Mouse (Mus musculus) forebrain, embryonic 14.5 days (tissue): ENCODE data around the gene Fibcd1. TPM values are rescaled to one million over a fixed set of nuclear protein-coding genes. Genes with fewer than 3 reads are reported as not detected.

Source experiments
- ATAC-seq: fragments of 200-750 bp; cut with Nextera tagmentation; 2 replicates; pipeline ENCODE4 v1.8.0; 2017; ENCODE audit warnings: mild to moderate bottlenecking, moderate library complexity
- DNase-seq: peaks from one replicate; pipeline ENCODE4 v3.0.0-alpha.2; 2015; ENCODE audit warnings: low spot score
- H3K27ac ChIP-seq: fragments of 300-500 bp; sonication (generic); 2 replicates; pipeline ENCODE4 v1.5.1; 2014; ENCODE audit warnings: low read depth, mild to moderate bottlenecking, control low read depth, low read length, moderate library complexity
- H3K27me3 ChIP-seq: fragments of 300-500 bp; sonication (generic); replicated peaks from 2 replicates; pipeline ENCODE4 v1.6.1; 2014; ENCODE audit warnings: low read length, control low read depth, mixed read lengths; ENCODE audit not compliant: control insufficient read depth, insufficient read depth
- H3K36me3 ChIP-seq: fragments of 300-500 bp; sonication (generic); 2 replicates; pipeline ENCODE4 v1.6.1; 2014; ENCODE audit warnings: low read length, control low read depth; ENCODE audit not compliant: control insufficient read depth, insufficient read depth
- H3K4me1 ChIP-seq: fragments of 300-500 bp; sonication (generic); 2 replicates; pipeline ENCODE4 v1.6.1; 2014; ENCODE audit warnings: antibody characterized with exemption, low read length, control low read depth; ENCODE audit not compliant: control insufficient read depth, insufficient read depth
- H3K4me2 ChIP-seq: fragments of 300-500 bp; sonication (generic); 2 replicates; pipeline ENCODE4 v1.6.1; 2014; ENCODE audit warnings: mild to moderate bottlenecking, control low read depth, low read length
- H3K4me3 ChIP-seq: fragments of 300-500 bp; sonication (generic); 2 replicates; pipeline ENCODE4 v1.5.1; 2014; ENCODE audit warnings: low read depth, low read length, control low read depth
- H3K9ac ChIP-seq: fragments of 300-500 bp; sonication (generic); 2 replicates; pipeline ENCODE4 v1.6.1; 2014; ENCODE audit warnings: mild to moderate bottlenecking, low read length, control low read depth, moderate library complexity
- H3K9me3 ChIP-seq: fragments of 300-500 bp; sonication (generic); replicated peaks from 2 replicates; pipeline ENCODE4 v1.6.1; 2016; ENCODE audit warnings: low read length, control low read depth, mixed read lengths; ENCODE audit not compliant: control insufficient read depth
- WGBS: fragments of 180-500 bp; shearing (Covaris S2); extraction: QIAGEN DNeasy Blood & Tissue Kit; methylation state at CpG from one replicate; pipeline ENCODE4 v1.1.7; 2014; 5-methylcytosine and 5-hydroxymethylcytosine counted together
- polyA plus RNA-seq: library from polyadenylated mRNA; unstranded; fragments of >200 nt; fragmentation: Nextera tagmentation; extraction: Ambion mirVana; gene quantifications from 2 replicates; pipeline ENCODE4 v1.2.1, GENCODE M21; 2014

Fibcd1 gene
- polyA plus RNA-seq, 1 experiment from 2014 or later = 3.0 TPM

DNA sequence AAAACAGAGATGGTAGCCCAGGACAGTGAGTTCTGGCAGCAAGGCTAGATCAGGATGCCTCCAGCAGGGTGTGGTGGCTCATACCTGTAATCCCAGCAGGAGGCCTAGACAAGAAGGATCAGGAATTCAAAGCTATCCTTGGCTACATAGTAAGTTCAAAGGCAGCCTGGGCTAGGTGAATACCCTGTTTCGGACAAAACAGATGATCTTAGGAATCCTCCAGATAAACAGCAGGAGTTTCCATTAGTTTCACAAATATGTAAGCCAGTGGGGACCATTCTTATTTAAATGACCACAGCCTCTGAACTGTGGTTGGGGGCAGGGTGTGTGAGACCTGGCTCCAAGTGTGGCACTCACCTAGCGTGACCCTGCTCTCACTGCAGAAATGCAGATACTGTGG, 66.5 kb downstream of the Fibcd1 start:
- ATAC-seq (no peak), DNase-seq (no peak)
- no peak overlapping the region for H3K4me3 ChIP-seq
- H3K4me2 ChIP-seq = no peak overlapping the region
- H3K36me3 ChIP-seq = peaks cover 62% of the 10 kb centered on the region
- H3K27me3 ChIP-seq = no peaks in the 10 kb centered on the region
- WGBS = 87% methylated on average over 2 of the region's 2 CpGs
- no peak overlapping the region for H3K27ac ChIP-seq
- H3K4me1 ChIP-seq = no peaks in the 10 kb centered on the region
- no peak overlapping the region for H3K9ac ChIP-seq
- no peaks in the 10 kb centered on the region for H3K9me3 ChIP-seq

DNA sequence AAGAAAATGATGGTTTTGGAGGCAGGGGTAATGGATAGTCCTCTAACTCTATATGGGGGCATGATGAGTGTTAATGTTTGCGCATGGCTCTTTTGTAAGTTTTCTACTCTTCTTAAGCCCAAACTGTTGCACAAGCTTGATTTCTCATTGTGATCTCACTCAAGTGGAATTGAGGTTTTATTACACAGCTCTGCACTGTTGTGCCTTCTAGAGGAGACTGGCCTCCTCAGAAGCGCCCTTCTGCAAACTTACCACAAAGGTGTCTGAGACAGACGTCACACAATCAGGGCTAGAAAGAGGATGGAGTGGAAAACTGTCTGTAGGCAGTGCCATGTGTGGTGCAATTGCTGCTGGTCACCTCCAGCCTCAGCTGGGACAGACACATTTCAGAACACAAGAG, 69.3 kb downstream of the Fibcd1 start:
- Histone ChIP-seq H3K4me1 (no peaks in the 10 kb centered on the region), H3K36me3 (peaks cover 36% of the 10 kb centered on the region), H3K9ac (no peak overlapping the region), H3K9me3 (no peaks in the 10 kb centered on the region), H3K4me3 (no peak overlapping the region), H3K27ac (no peak overlapping the region), H3K4me2 (no peak overlapping the region), H3K27me3 (no peaks in the 10 kb centered on the region)
- 95% methylated on average over 3 of the region's 3 CpGs for WGBS
- DNase-seq (no peak), ATAC-seq (no peak)

DNA sequence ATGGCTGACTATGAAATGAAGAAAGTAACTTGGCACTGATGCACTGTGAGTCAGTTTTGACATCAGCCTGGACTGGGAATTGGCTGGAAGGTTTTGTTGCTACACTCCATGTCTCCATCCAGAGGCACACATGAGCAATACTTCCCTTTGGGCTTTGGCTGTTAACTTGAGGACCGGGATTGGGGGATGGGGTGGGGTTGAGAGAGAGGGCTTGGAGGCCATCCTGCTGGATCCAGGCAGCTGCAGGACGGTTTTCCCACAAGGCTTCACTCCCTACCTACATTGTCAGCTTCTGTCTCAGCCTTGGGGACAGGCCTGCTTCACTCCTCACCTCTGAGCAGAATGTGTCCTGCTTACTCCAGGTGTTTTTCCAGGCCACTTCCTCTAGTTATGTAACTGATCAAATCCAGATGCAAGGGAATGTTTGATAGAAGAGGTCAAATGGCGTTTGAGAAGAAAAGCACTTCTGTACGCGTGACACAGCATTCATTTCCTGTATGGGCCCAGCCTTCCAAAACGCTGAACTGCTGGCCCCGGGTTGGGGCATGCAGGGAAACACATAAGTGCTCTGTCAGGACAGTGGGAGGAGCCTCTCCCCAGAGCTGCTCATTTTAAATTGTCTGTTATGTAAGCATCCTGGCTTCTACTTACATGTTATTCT, 74.9 kb downstream of the Fibcd1 start:
- H3K36me3 ChIP-seq = no peaks in the 10 kb centered on the region
- no peaks in the 10 kb centered on the region for H3K27me3 ChIP-seq
- H3K4me1 ChIP-seq = peaks cover 11% of the 10 kb centered on the region
- WGBS = 70% methylated on average over 7 of the region's 7 CpGs
- ATAC-seq (no peak), DNase-seq (no peak)
- no peak overlapping the region for H3K4me2 ChIP-seq
- no peaks in the 10 kb centered on the region for H3K9me3 ChIP-seq
- no peak overlapping the region for H3K27ac ChIP-seq
- H3K4me3 ChIP-seq = no peak overlapping the region
- H3K9ac ChIP-seq = no peak overlapping the region

DNA sequence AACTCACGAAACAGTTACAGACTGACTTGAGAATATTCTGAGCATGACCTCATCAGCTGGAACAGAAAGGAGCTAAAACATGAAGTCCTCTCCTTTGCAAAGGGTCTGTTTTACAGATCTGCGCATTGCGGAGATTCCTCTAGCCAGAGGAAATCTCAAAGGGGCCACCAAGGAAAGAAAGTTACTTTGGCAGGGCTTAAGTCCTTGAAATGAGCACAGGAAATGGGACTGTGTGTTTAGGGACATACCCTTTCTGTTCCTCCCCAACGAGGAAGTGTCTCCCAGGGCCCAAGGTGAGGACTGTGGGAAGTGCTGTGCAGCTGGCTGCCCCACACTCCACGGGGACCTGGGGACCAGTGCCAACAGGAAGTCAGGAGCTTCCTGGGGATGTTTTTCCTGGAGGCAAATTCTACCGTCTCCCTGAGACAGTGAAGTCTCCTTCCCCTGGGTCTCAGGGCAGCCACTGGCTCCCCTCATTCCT, 76.1 kb downstream of the Fibcd1 start:
- no peaks in the 10 kb centered on the region for H3K27me3 ChIP-seq
- DNase-seq = no peak
- H3K36me3 ChIP-seq = no peaks in the 10 kb centered on the region
- H3K27ac ChIP-seq = peak overlapping the region; percentile 29; the same call in 1 of the 2 replicates
- peaks cover 11% of the 10 kb centered on the region for H3K4me1 ChIP-seq
- H3K4me3 ChIP-seq = no peak overlapping the region
- no peak overlapping the region for H3K9ac ChIP-seq
- 45% methylated on average over 6 of the region's 6 CpGs for WGBS
- H3K9me3 ChIP-seq = no peaks in the 10 kb centered on the region
- no peak overlapping the region for H3K4me2 ChIP-seq
- no peak for ATAC-seq

DNA sequence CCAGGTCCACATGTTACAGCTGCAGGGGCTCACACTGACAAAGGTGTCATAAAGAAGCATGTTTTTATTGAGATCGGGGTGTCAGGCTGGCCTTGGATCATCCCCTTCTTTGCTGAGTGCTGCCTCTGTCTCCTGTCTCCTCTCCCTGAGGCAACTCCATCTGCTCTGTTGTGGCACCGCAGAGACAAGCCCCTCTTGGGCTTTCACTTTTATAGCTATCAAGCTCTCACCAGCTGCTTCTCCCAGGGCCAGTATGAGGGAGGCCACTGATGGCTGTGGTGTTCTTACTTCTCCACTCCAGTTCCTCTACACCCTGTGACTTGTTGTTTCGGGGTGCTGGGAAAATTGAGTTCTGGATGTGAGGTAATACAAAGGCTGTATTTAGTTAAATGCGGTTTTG, 76.7 kb downstream of the Fibcd1 start:
- ATAC-seq (no peak), DNase-seq (no peak)
- Histone ChIP-seq H3K4me2 (no peak overlapping the region), H3K27me3 (no peaks in the 10 kb centered on the region), H3K9me3 (no peaks in the 10 kb centered on the region), H3K27ac (peak overlapping the region; percentile 14; the same call in 1 of the 2 replicates), H3K36me3 (no peaks in the 10 kb centered on the region), H3K4me3 (no peak overlapping the region), H3K9ac (peak overlapping the region; percentile 3; the same call in 1 of the 2 replicates), H3K4me1 (peaks cover 11% of the 10 kb centered on the region)
- 64% methylated on average over 4 of the region's 4 CpGs for WGBS

DNA sequence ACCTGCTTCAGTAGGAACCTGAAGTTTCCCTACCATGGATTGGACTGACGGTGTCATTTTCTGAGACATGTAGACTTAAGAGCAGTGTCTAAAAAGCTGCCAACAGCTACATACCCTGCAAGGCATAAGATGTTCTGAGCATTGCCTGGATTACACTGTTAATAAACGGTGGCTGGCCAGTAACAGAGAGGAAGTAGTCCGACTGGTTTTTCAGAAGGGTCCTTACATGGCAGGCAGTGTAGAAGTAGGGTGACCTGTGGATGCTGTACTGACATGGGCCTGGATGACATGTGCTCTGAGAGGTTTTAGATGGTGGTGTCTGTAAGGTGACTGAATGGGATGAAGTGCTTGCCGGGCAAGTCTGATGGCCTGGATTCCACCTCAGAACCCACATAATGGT, 78.0 kb downstream of the Fibcd1 start:
- DNase-seq (no peak), ATAC-seq (no peak)
- Histone ChIP-seq H3K36me3 (no peaks in the 10 kb centered on the region), H3K4me3 (no peak overlapping the region), H3K9ac (no peak overlapping the region), H3K4me1 (peaks cover 20% of the 10 kb centered on the region), H3K27ac (no peak overlapping the region), H3K9me3 (no peaks in the 10 kb centered on the region), H3K4me2 (no peak overlapping the region), H3K27me3 (no peaks in the 10 kb centered on the region)
- 85% methylated on average over 4 of the region's 4 CpGs for WGBS

DNA sequence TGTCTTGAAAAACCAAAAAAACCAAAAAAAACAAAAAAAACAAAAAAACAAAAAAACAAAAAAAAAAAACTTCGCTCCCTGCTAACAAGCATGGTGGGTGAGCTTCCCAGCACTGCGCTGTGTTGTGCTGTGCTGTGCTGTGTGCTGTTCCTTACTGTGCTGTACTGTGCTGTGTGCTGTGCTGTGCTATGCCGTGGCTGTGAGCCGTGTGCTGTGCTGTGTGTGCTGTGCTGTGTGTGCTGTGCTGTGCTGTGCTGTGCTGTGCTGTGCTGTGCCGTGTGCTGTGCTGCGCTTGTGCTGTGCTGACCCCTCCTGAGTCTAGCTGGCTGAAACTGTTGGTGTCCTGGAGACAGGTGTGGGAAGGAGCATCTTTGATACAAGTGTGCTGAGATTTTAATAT, 78.7 kb downstream of the Fibcd1 start:
- DNase-seq (no peak), ATAC-seq (0 out of 2 replicates have a peak, but pooled peaks have one; percentile 32)
- H3K27ac ChIP-seq = no peak overlapping the region
- H3K4me1 ChIP-seq = peaks cover 22% of the 10 kb centered on the region
- H3K36me3 ChIP-seq = no peaks in the 10 kb centered on the region
- no peak overlapping the region for H3K4me2 ChIP-seq
- no peaks in the 10 kb centered on the region for H3K27me3 ChIP-seq
- no peaks in the 10 kb centered on the region for H3K9me3 ChIP-seq
- 94% methylated on average over 6 of the region's 6 CpGs for WGBS
- no peak overlapping the region for H3K4me3 ChIP-seq
- no peak overlapping the region for H3K9ac ChIP-seq

Other genes starting within 250 kb of the Fibcd1 start
- 0.83 and 1.3 TPM in 2 replicates for gene Prdm12, start 206.0 kb downstream of the Fibcd1 start, polyA plus RNA-seq
- 32.0 and 33.4 TPM in 2 replicates for gene Exosc2, start 175.3 kb downstream of the Fibcd1 start, polyA plus RNA-seq
- 19.6 and 22.9 TPM in 2 replicates for gene Abl1, start 157.6 kb downstream of the Fibcd1 start, polyA plus RNA-seq
- gene Qrfp, start 35.4 kb downstream of the Fibcd1 start, polyA plus RNA-seq = 0.11 and 0.19 TPM in 2 replicates
- gene Lamc3, start 41.3 kb upstream of the Fibcd1 start, polyA plus RNA-seq = 2.9 and 4.3 TPM in 2 replicates
- 53.4 and 66.3 TPM in 2 replicates for gene Aif1l, start 104.1 kb upstream of the Fibcd1 start, polyA plus RNA-seq
- gene Nup214, start 128.4 kb upstream of the Fibcd1 start, polyA plus RNA-seq = 47.8 and 49.8 TPM in 2 replicates
- gene Fam78a, start 238.9 kb upstream of the Fibcd1 start, polyA plus RNA-seq = 0.34 and 0.66 TPM in 2 replicates
- gene Plpp7, start 249.5 kb upstream of the Fibcd1 start, polyA plus RNA-seq = 11.3 and 16.1 TPM in 2 replicates